Mouse (Mus musculus): Measurements from ENCODE around the gene Gm3005.
"Not testable (repeated sequence)": the region's sequence is repeated elsewhere in the genome, so short reads cannot be mapped to it uniquely, and the experiment has no call there.

The Gm3005 gene

GRCm38 (mm10) chr14:3427803-3428202 lies at the start of gene Gm3005:
Gene Gm3005 (plus strand): TSS chr14:3428103.
- DNase-seq (ENCODE audit: low spot score) = not testable (repeated sequence)

GRCm38 (mm10) chr14:3394793-3395192 lies 33.1 kb upstream of the Gm3005 start, which contains the start of gene Gm10413:
Gene Gm10413 (plus strand): TSS chr14:3395093.
- not testable (repeated sequence) for DNase-seq (ENCODE audit: low spot score)

GRCm38 (mm10) chr14:3412314-3412713 lies 15.6 kb upstream of the Gm3005 start, which contains the start of gene Gm10409:
Gene Gm10409 (plus strand): TSS chr14:3412614.
- DNase-seq (ENCODE audit: low spot score) = not testable (repeated sequence)

- not testable (repeated sequence) for DNase-seq (ENCODE audit: low spot score)
These were observed 21.2 kb downstream of the Gm3005 start, which contains the start of gene Gm10408 for GRCm38 (mm10) chr14:3449079-3449478. Gene Gm10408 (plus strand): TSS chr14:3449379.

GRCm38 (mm10) chr14:3634212-3634611 lies 206.3 kb downstream of the Gm3005 start, which contains the start of gene Gm3012:
Gene Gm3012 (plus strand): TSS chr14:3634512.
- not testable (repeated sequence) for DNase-seq (ENCODE audit: low spot score)
